Mouse (Mus musculus): Measurements from ENCODE around the gene Slc26a8.

GRCm38 (mm10) chr17:28707816-28708215, 17.8 kb upstream of the Slc26a8 start:
- TF ChIP-seq CHD2 (IDR thresholded peaks at IDR 0.05; ENCODE audit: low read depth, low read length) (no peak), MAFK (IDR thresholded peaks at IDR 0.05; ENCODE audit: insufficient read depth, low read depth, low read length) (no peak), HCFC1 (IDR thresholded peaks at IDR 0.05; ENCODE audit: borderline replicate concordance, insufficient read depth, low read length) (no peak), ZNF384 (IDR thresholded peaks at IDR 0.05; ENCODE audit: low read depth, low read length) (no peak), ZC3H11A (IDR thresholded peaks at IDR 0.05; ENCODE audit: borderline replicate concordance, low read depth, low read length) (no peak)

Data from ES-E14 (cell line).